ENCODE assay signal across 24 mouse cellular contexts in genomic region chr1:60618389-60618788, GRCm38 (mm10).
"Had no signal": no experiment of that assay in that cellular context is flagged by ENCODE, and none has a peak within 500 bp of the region (broad histone marks: within the 10 kb centered on the region; RNA-seq: fewer than 3 reads in every experiment).

No protein-coding gene starts in this region.

- H3K27me3 ChIP-seq: heart, embryonic 13.5 days; heart, embryonic 15.5 days; hindbrain, embryonic 13.5 days; hindbrain, embryonic 15.5 days; kidney, embryonic 15.5 days; limb, embryonic 13.5 days; limb, embryonic 15.5 days; liver, embryonic 12.5 days had no signal

- ATAC-seq: hindbrain, postnatal 0 days; intestine, embryonic 16.5 days; liver, embryonic 12.5 days had no signal

- H3K36me3 ChIP-seq: heart, embryonic 13.5 days; heart, embryonic 15.5 days; hindbrain, embryonic 13.5 days; hindbrain, embryonic 15.5 days; kidney, embryonic 15.5 days; limb, embryonic 13.5 days; limb, embryonic 15.5 days; liver, embryonic 12.5 days had no signal

- H3K27ac ChIP-seq: heart, embryonic 13.5 days; heart, embryonic 15.5 days; hindbrain, embryonic 13.5 days; hindbrain, embryonic 15.5 days; hindbrain, postnatal 0 days; kidney, embryonic 15.5 days; kidney, postnatal 0 days; limb, embryonic 13.5 days; limb, embryonic 15.5 days; liver, embryonic 12.5 days; liver, embryonic 14.5 days had no signal

- H3K9me3 ChIP-seq: heart, embryonic 13.5 days; heart, embryonic 15.5 days; hindbrain, embryonic 13.5 days; hindbrain, embryonic 15.5 days; kidney, embryonic 15.5 days; limb, embryonic 13.5 days; limb, embryonic 15.5 days; liver, embryonic 12.5 days had no signal

- H3K4me2 ChIP-seq: heart, embryonic 11.5 days; heart, embryonic 13.5 days; heart, embryonic 15.5 days; hindbrain, embryonic 13.5 days; hindbrain, embryonic 15.5 days; kidney, embryonic 15.5 days; limb, embryonic 13.5 days; limb, embryonic 15.5 days; liver, embryonic 12.5 days had no signal

- H3K9ac ChIP-seq: heart, embryonic 13.5 days; heart, embryonic 15.5 days; hindbrain, embryonic 13.5 days; hindbrain, embryonic 15.5 days; kidney, embryonic 15.5 days; limb, embryonic 13.5 days; limb, embryonic 15.5 days; liver, embryonic 12.5 days; liver, embryonic 14.5 days had no signal

- H3K4me1 ChIP-seq: hindbrain, embryonic 13.5 days; hindbrain, embryonic 15.5 days; kidney, embryonic 15.5 days; limb, embryonic 13.5 days; limb, embryonic 15.5 days; liver, embryonic 12.5 days had no signal

- DNase-seq: gastrocnemius, postnatal 14 days; gastrocnemius, postnatal 36 days; heart, postnatal 10 days; kidney, adult 11 months; kidney, adult 2 months; kidney, adult 9 months; kidney, postnatal 14 days; kidney, postnatal 36 days; layer of hippocampus, adult 9-11 months; layer of hippocampus, postnatal 36 days; left cerebral cortex, postnatal 4 days had no signal

- H3K4me3 ChIP-seq: heart, embryonic 13.5 days; heart, embryonic 15.5 days; hindbrain, embryonic 13.5 days; hindbrain, embryonic 15.5 days; kidney, embryonic 15.5 days; limb, embryonic 13.5 days; limb, embryonic 15.5 days; liver, embryonic 12.5 days had no signal
